Mouse (Mus musculus) G1E (cell line): Measurements from ENCODE around the gene Ehf. TPM values are rescaled to one million over a fixed set of nuclear protein-coding genes. Genes with fewer than 3 reads are reported as not detected.

Experiments
- ATAC-seq: 2 replicates; pipeline ENCODE4 v1.8.0; 2016; ENCODE audit warnings: mild to moderate bottlenecking; ENCODE audit not compliant: insufficient number of reproducible peaks, poor library complexity, low FRiP score, severe bottlenecking; ENCODE audit errors: extremely low read depth
- DNase-seq: peaks from one replicate; pipeline ENCODE4 v3.0.0; 2012; ENCODE audit warnings: low spot score
- H3K27me3 ChIP-seq: 2 replicates; pipeline ENCODE4 v1.6.1; 2012; ENCODE audit warnings: mild to moderate bottlenecking, low read length, inconsistent platforms; ENCODE audit not compliant: insufficient read depth
- H3K36me3 ChIP-seq: replicated peaks from 2 replicates; pipeline ENCODE3; 2012; ENCODE audit warnings: mild to moderate bottlenecking, inconsistent platforms
- H3K4me1 ChIP-seq: 2 replicates; pipeline ENCODE4 v1.6.1; 2012; ENCODE audit warnings: low read depth, low read length, inconsistent platforms, mixed read lengths; ENCODE audit not compliant: insufficient read depth
- H3K4me3 ChIP-seq: 2 replicates; pipeline ENCODE4 v1.5.1; 2012; ENCODE audit warnings: low read depth, mild to moderate bottlenecking, inconsistent platforms, low read length, moderate library complexity, mixed read lengths
- H3K9me3 ChIP-seq: replicated peaks from 2 replicates; pipeline ENCODE4 v1.6.1; 2012; ENCODE audit warnings: inconsistent platforms
- CTCF ChIP-seq: IDR thresholded peaks from 2 replicates; pipeline ENCODE4 v1.5.1; 2012; ENCODE audit warnings: low read depth, low read length, inconsistent platforms, mixed read lengths
- GATA1 ChIP-seq: IDR thresholded peaks from 2 replicates; pipeline ENCODE4 v1.6.1; 2012; ENCODE audit warnings: borderline replicate concordance, low read length, inconsistent platforms, mixed read lengths
- POLR2AphosphoS5 ChIP-seq: IDR thresholded peaks from 2 replicates; pipeline ENCODE4 v1.6.1; 2012; ENCODE audit warnings: low read depth, low read length, inconsistent platforms; ENCODE audit not compliant: insufficient replicate concordance
- TAL1 ChIP-seq: conservative IDR thresholded peaks from 2 replicates; pipeline ENCODE4 v1.6.1; 2012; ENCODE audit warnings: low read depth, low read length, inconsistent platforms, mixed read lengths
- polyA plus RNA-seq: library from polyadenylated mRNA; stranded (reverse); fragments of >175 nt; gene quantifications from 2 replicates; pipeline ENCODE4 v1.2.3, GENCODE M21; 2012
- total RNA-seq, 2 experiments: library from RNA; stranded (forward) in 1 of 2; stranded (reverse) in 1 of 2; fragments of 200-1000 nt in 1 of 2; fragments of >200 nt in 1 of 2; fragmentation: Nextera tagmentation in 1 of 2; gene quantifications; 2 replicates each; pipeline ENCODE4 v1.2.3; 2014 to 2017

The Ehf gene
- total and polyA plus RNA-seq, 3 experiments = 0.15 to 21.1 (median 0.98) TPM

DNA sequence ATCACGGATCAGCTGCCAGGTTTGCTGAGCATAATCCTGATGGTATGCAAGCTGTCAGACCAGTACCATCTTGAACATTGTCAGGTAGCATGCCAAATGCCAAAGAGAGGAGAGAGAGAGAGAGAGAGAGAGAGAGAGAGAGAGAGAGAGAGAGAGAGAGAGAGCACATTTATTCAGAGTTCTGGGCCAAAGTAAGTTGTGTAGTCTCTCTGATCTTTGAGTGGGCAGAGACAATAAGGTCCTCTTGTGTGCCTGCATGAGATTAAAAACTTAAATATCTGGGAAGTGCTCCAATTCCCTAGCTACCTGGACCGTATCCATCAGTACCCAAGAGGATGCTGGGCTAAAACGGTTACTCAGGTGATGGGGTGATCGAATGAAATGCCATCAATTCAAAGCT is 87.3 kb downstream of the Ehf start:
- H3K27me3 ChIP-seq = peaks cover 34% of the 10 kb centered on the region
- DNase-seq = no peak
- no peaks in the 10 kb centered on the region for H3K9me3 ChIP-seq
- H3K4me3 ChIP-seq = no peak overlapping the region
- TF ChIP-seq TAL1 = no peak
- ATAC-seq = no peak
- no peaks in the 10 kb centered on the region for H3K36me3 ChIP-seq
- peaks cover 12% of the 10 kb centered on the region for H3K4me1 ChIP-seq

GRCm38 (mm10) chr2:103214861-103215260 is 88.2 kb downstream of the Ehf start:
- no peaks in the 10 kb centered on the region for H3K36me3 ChIP-seq
- no peak overlapping the region for H3K4me3 ChIP-seq
- DNase-seq = peak; percentile 16
- peaks cover 35% of the 10 kb centered on the region for H3K27me3 ChIP-seq
- no peak for TF ChIP-seq POLR2AphosphoS5
- TF ChIP-seq CTCF = no peak
- TF ChIP-seq TAL1 = no peak
- no peak for TF ChIP-seq GATA1
- no peaks in the 10 kb centered on the region for H3K9me3 ChIP-seq
- no peak for ATAC-seq
- H3K4me1 ChIP-seq = peaks cover 12% of the 10 kb centered on the region

DNA sequence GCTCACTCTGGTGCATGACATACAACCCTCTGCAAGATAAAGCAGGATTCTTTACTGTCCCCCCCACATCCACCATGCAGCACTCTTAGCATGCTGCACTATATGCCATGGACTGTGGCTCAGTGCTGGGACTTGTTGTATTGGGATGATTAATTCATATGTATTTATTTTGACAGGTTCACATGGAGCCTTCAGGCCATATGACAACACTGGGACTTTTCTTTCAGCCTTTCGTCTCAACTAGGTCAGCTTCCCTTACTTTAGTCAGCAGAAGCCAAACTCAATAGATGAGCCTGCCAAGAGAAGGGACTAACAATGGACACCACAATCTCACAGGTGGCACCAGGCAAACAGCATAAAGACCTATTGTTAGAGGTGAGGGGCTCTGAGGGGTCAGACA is 89.5 kb downstream of the Ehf start:
- peaks cover 12% of the 10 kb centered on the region for H3K4me1 ChIP-seq

More for the DNA sequence above, 89.5 kb downstream of the Ehf start:
- H3K9me3 ChIP-seq = no peaks in the 10 kb centered on the region
- no peak overlapping the region for H3K4me3 ChIP-seq
- DNase-seq (no peak), ATAC-seq (no peak)
- no peaks in the 10 kb centered on the region for H3K36me3 ChIP-seq
- no peak for TF ChIP-seq POLR2AphosphoS5
- TF ChIP-seq GATA1 = no peak
- peaks cover 34% of the 10 kb centered on the region for H3K27me3 ChIP-seq

Other genes with a start within 250 kb of the Ehf start
- 30.4 and 30.8 TPM in 2 replicates for gene Pdhx, start 229.8 kb downstream of the Ehf start, total RNA-seq (2014; fragmentation: Nextera tagmentation)
- gene Pdhx, start 229.8 kb downstream of the Ehf start, total RNA-seq (2017) = 32.6 and 36.1 TPM in 2 replicates
- 4.2 and 5.0 TPM in 2 replicates for gene Pdhx, start 229.8 kb downstream of the Ehf start, polyA plus RNA-seq
- 47.4 and 68.4 TPM in 2 replicates for gene Apip, start 229.6 kb downstream of the Ehf start, total RNA-seq (2014; fragmentation: Nextera tagmentation)
- gene Apip, start 229.6 kb downstream of the Ehf start, total RNA-seq (2017) = 51.9 and 54.5 TPM in 2 replicates
- gene Apip, start 229.6 kb downstream of the Ehf start, polyA plus RNA-seq = 21.9 and 49.2 TPM in 2 replicates
- not detected in 2 replicates for gene Elf5, start 108.4 kb upstream of the Ehf start, total RNA-seq (2014; fragmentation: Nextera tagmentation)
- 0.11 TPM in 1 of 2 replicates, not detected in the other for gene Elf5, start 108.4 kb upstream of the Ehf start, total RNA-seq (2017)
- not detected in 2 replicates for gene Elf5, start 108.4 kb upstream of the Ehf start, polyA plus RNA-seq
- 325 and 382 TPM in 2 replicates for gene Cat, start 181.9 kb upstream of the Ehf start, total RNA-seq (2014; fragmentation: Nextera tagmentation)
- 114 and 122 TPM in 2 replicates for gene Cat, start 181.9 kb upstream of the Ehf start, total RNA-seq (2017)
- gene Cat, start 181.9 kb upstream of the Ehf start, polyA plus RNA-seq = 135 and 144 TPM in 2 replicates